In the genomic region with DNA sequence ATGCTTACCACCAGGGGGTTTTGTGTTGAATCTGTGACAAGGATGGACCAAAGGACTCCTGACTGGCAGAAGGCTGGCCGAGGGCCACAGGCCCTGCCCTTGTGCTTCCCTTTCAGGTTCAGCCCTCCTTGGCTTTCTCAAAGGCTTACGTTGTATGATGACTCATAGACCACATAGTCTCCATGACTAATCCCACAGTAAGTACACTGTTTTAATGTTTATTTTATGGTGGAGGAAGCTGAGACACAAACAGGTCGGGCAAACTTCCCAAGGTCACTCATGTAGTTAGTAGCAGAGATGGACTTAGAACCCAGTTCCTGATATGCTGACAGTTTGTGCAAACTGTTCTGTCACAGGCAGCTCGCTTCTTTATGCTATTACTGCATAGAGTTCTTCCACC, we compare ENCODE assay signal across 1 mouse cellular context.
TF ChIP-seq lines count a peak whose summit lies in the region.

No protein-coding gene starts in this region.

TF ChIP-seq in MEL, 35 proteins besides CTCF, POLR2A, EP300 and RAD21 (continued from another document):
- TF ChIP-seq RCOR1 (IDR thresholded peaks at IDR 0.05; ENCODE audit: low read depth, low read length) (no peak), TBP (IDR thresholded peaks at IDR 0.05; ENCODE audit: low read depth, low read length) (no peak), GABPA (IDR thresholded peaks at IDR 0.05; ENCODE audit: low read depth, low read length) (no peak), HCFC1 (IDR thresholded peaks at IDR 0.05; ENCODE audit: low read depth, low read length) (no peak), E2F4 (IDR thresholded peaks at IDR 0.05; ENCODE audit: borderline replicate concordance, low read depth, low read length) (no peak)
